22 mouse cellular contexts compared by ENCODE assay signal in the genomic region with DNA sequence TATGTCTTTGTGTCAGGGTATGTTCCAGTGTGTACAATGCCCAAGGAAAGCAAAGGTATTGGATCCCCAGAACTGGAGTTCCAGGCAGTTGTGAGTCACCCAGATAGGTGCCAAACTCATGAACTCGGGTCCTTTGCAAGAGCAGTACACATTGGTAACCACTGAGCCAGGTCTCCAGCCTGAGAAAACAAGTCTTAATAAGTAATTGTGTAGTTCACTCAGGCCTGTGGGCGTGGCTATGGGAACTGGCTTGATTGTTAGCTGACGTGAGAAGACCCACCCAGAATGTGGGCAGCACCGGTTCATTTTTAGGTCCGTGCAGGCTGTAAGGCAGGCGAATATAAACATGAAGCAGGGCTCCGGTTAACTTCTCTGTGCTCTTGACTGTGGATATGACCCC.
DNase-seq lines count a peak whose midpoint lies in the region; ATAC-seq and TF ChIP-seq lines count a peak whose summit lies in the region.
"Had no signal": no experiment of that assay in that cellular context is flagged by ENCODE, and none has a peak within 500 bp of the region (broad histone marks: within the 10 kb centered on the region; RNA-seq: fewer than 3 reads in every experiment).

No protein-coding gene starts in this region.

- no peak overlapping the region for H3K4me3 ChIP-seq in liver, adult 2 months (ENCODE audit: insufficient read depth, low read depth, low read length)
- no peak overlapping the region for H3K4me3 ChIP-seq in liver, embryonic 12.5 days
- H3K4me3 ChIP-seq: embryonic facial prominence, embryonic 15.5 days; forebrain, embryonic 12.5 days; heart, embryonic 10.5 days; hindbrain, embryonic 12.5 days; layer of hippocampus, adult 2 months; left cerebral cortex, adult 2 months; liver, embryonic 15.5 days; megakaryocyte, embryonic 14.5 days had no signal

- TF ChIP-seq POLR2A in liver, adult 2 months (IDR thresholded peaks at IDR 0.05; ENCODE audit: extremely low read depth, insufficient read depth, low read length): no peak

- peak; percentile 76 for DNase-seq in liver, adult 2 months (ENCODE audit: extremely low read depth, low read depth, low spot score)
- peak; percentile 4 for DNase-seq in CD4-positive helper T cell, adult 2 months (ENCODE audit: low read depth, low spot score)
- peak; percentile 33 for DNase-seq in ZHBTc4 (ENCODE audit: low read depth, low spot score)
- DNase-seq in lung, postnatal 25 days (ENCODE audit: low spot score): peak; percentile 17
- no peak for DNase-seq in cerebellum, postnatal 10 days
- no peak for DNase-seq in frontal cortex, adult 2 months (ENCODE audit: extremely low spot score in 1 of 2, low spot score in 1 of 2)
- DNase-seq: B cell, adult 2 months; cerebellum, adult 9-11 months; heart, postnatal 10 days; spleen, adult 18-20 months; thymus, postnatal 36 days had no signal

- H3K36me3 ChIP-seq in liver, adult 2 months (ENCODE audit: control insufficient read depth, insufficient read depth, low read length): no peaks in the 10 kb centered on the region
- H3K36me3 ChIP-seq in liver, embryonic 12.5 days: 0 out of 2 replicates have a peak, but pooled peaks cover 6% of the 10 kb centered on the region
- H3K36me3 ChIP-seq: embryonic facial prominence, embryonic 15.5 days; forebrain, embryonic 12.5 days; heart, embryonic 10.5 days; hindbrain, embryonic 12.5 days; liver, embryonic 15.5 days had no signal

- WGBS in liver, adult 2 months: 46% methylated on average over 7 of the region's 7 CpGs
- 54% methylated on average over 7 of the region's 7 CpGs for WGBS in liver, embryonic 12.5 days (ENCODE audit: insufficient replicate concordance)

- H3K9ac ChIP-seq in liver, adult 2 months (ENCODE audit: low read depth, low read length): no peak overlapping the region
- no peak overlapping the region for H3K9ac ChIP-seq in liver, embryonic 12.5 days
- H3K9ac ChIP-seq: embryonic facial prominence, embryonic 15.5 days; forebrain, embryonic 12.5 days; hindbrain, embryonic 12.5 days; liver, embryonic 15.5 days had no signal

- H3K4me2 ChIP-seq in liver, embryonic 12.5 days: no peak overlapping the region
- H3K4me2 ChIP-seq: embryonic facial prominence, embryonic 15.5 days; forebrain, embryonic 12.5 days; hindbrain, embryonic 12.5 days; liver, embryonic 15.5 days had no signal

- H3K9me3 ChIP-seq in liver, embryonic 12.5 days (replicated peaks): no peaks in the 10 kb centered on the region
- H3K9me3 ChIP-seq: embryonic facial prominence, embryonic 15.5 days; heart, embryonic 10.5 days; hindbrain, embryonic 12.5 days; liver, embryonic 15.5 days; megakaryocyte, embryonic 14.5 days had no signal

- TF ChIP-seq CTCF in liver, adult 2 months (IDR thresholded peaks at IDR 0.05; ENCODE audit: low read depth, low read length): no peak

- no peak overlapping the region for H3K27ac ChIP-seq in liver, adult 2 months (replicated peaks; ENCODE audit: insufficient read depth, low read depth, low read length)
- H3K27ac ChIP-seq in liver, embryonic 12.5 days: no peak overlapping the region
- H3K27ac ChIP-seq: embryonic facial prominence, embryonic 15.5 days; forebrain, embryonic 12.5 days; heart, embryonic 10.5 days; hindbrain, embryonic 12.5 days; layer of hippocampus, adult 2 months; left cerebral cortex, adult 2 months; liver, embryonic 15.5 days had no signal

- ATAC-seq in liver, embryonic 12.5 days: no peak
- ATAC-seq in monocyte, adult 5-6 weeks (replicated peaks; ENCODE audit: insufficient number of reproducible peaks, low FRiP score, low TSS enrichment, poor library complexity, severe bottlenecking): no peak
- ATAC-seq: midbrain, embryonic 16.5 days had no signal

- no peaks in the 10 kb centered on the region for H3K27me3 ChIP-seq in liver, adult 2 months (ENCODE audit: control insufficient read depth, insufficient read depth, low read length)
- H3K27me3 ChIP-seq in liver, embryonic 12.5 days (replicated peaks): no peaks in the 10 kb centered on the region
- H3K27me3 ChIP-seq: embryonic facial prominence, embryonic 15.5 days; forebrain, embryonic 12.5 days; hindbrain, embryonic 12.5 days; liver, embryonic 15.5 days had no signal

- peaks cover 11% of the 10 kb centered on the region for H3K4me1 ChIP-seq in liver, adult 2 months (ENCODE audit: control insufficient read depth, insufficient read depth, low read length)
- H3K4me1 ChIP-seq in liver, embryonic 12.5 days: peaks cover 27% of the 10 kb centered on the region
- H3K4me1 ChIP-seq: forebrain, embryonic 12.5 days; hindbrain, embryonic 12.5 days; megakaryocyte, embryonic 14.5 days had no signal

- no peaks in the 10 kb centered on the region for H3K79me2 ChIP-seq in liver, adult 2 months (ENCODE audit: control insufficient read depth, insufficient read depth, low read length)

Comparison
In these comparisons a context has a peak if more than half of its experiments do, and no peak if none do; other contexts are left out.
1. DNase-seq: peak in liver, adult 2 months (single experiment), CD4-positive helper T cell, adult 2 months (single experiment), ZHBTc4 (single experiment) and lung, postnatal 25 days (single experiment); none in cerebellum, postnatal 10 days (0 of 2) and frontal cortex, adult 2 months (0 of 2).